Mouse (Mus musculus) bone marrow, adult 2 months (tissue): ENCODE results near the gene Ndrg4.

Experiments used
- CTCF ChIP-seq: fragments of 200-500 bp; IDR thresholded peaks from 2 replicates; pipeline ENCODE4 v1.5.1; 2011; ENCODE audit warnings: low read length, control low read depth; ENCODE audit not compliant: control insufficient read depth, insufficient read depth
- POLR2A ChIP-seq: fragments of 200-500 bp; IDR thresholded peaks from 2 replicates; pipeline ENCODE4 v1.6.1; 2011; ENCODE audit warnings: low read depth, mild to moderate bottlenecking, control low read depth, low read length, borderline replicate concordance; ENCODE audit not compliant: control insufficient read depth

DNA sequence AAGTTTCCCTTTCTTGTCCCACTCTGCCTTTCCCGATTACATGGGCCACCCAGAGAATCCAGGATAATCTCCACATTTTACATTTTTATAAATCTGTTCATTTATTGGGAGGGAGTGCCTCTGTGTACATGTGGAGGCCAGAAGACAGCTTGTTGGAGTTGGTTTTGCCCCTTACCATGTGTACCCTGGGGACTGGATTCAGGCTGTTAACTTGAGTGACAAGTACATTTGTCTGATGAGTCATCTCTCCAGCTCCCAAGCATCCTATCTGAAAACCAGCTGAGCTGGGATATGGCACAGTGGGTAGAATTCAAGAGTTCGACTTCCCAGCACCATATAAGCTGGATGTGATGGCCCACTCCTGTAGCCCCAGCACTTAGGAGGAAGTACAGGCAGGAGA, 6.8 kb upstream of the Ndrg4 start:
- no peak for TF ChIP-seq CTCF
- no peak for TF ChIP-seq POLR2A
